Mouse (Mus musculus) hindbrain, embryonic 10.5 days (tissue): ENCODE data around the gene Atm. TPM values are rescaled to one million over a fixed set of nuclear protein-coding genes. Genes with fewer than 3 reads are reported as not detected.

Experiments used
- DNase-seq: peaks from one replicate; pipeline ENCODE4 v3.0.0-alpha.2; 2017; ENCODE audit warnings: low spot score
- H3K27ac ChIP-seq: fragments of 300-500 bp; sonication (generic); 2 replicates; pipeline ENCODE4 v1.5.1; 2016; ENCODE audit warnings: mild to moderate bottlenecking, moderate library complexity
- H3K27me3 ChIP-seq: fragments of 300-500 bp; sonication (generic); 2 replicates; pipeline ENCODE4 v1.6.1; 2016; ENCODE audit warnings: mild to moderate bottlenecking; ENCODE audit not compliant: poor library complexity, insufficient read depth, severe bottlenecking
- H3K36me3 ChIP-seq: fragments of 300-500 bp; sonication (generic); 2 replicates; pipeline ENCODE4 v1.6.1; 2016; ENCODE audit warnings: mild to moderate bottlenecking, moderate library complexity
- H3K4me1 ChIP-seq: fragments of 300-500 bp; sonication (generic); replicated peaks from 2 replicates; pipeline ENCODE4 v1.6.1; 2016; ENCODE audit warnings: mild to moderate bottlenecking
- H3K4me3 ChIP-seq: fragments of 300-500 bp; sonication (generic); 2 replicates; pipeline ENCODE4 v1.5.1; 2016; ENCODE audit warnings: mild to moderate bottlenecking, moderate library complexity
- H3K9me3 ChIP-seq: fragments of 300-500 bp; sonication (generic); 2 replicates; pipeline ENCODE4 v1.6.1; 2016; ENCODE audit warnings: mild to moderate bottlenecking, moderate library complexity
- WGBS: fragments of 180-500 bp; shearing (Covaris S2); methylation state at CpG from one replicate; pipeline ENCODE4 v1.1.7; 2016; 5-methylcytosine and 5-hydroxymethylcytosine counted together
- polyA plus RNA-seq: library from polyadenylated mRNA; unstranded; fragments of >200 nt; fragmentation: Nextera tagmentation; extraction: Ambion mirVana; gene quantifications from 2 replicates; pipeline ENCODE4 v1.2.1, GENCODE M21; 2016

Gene Atm
- polyA plus RNA-seq, 1 experiment from 2014 or later = 12.6 TPM

DNA sequence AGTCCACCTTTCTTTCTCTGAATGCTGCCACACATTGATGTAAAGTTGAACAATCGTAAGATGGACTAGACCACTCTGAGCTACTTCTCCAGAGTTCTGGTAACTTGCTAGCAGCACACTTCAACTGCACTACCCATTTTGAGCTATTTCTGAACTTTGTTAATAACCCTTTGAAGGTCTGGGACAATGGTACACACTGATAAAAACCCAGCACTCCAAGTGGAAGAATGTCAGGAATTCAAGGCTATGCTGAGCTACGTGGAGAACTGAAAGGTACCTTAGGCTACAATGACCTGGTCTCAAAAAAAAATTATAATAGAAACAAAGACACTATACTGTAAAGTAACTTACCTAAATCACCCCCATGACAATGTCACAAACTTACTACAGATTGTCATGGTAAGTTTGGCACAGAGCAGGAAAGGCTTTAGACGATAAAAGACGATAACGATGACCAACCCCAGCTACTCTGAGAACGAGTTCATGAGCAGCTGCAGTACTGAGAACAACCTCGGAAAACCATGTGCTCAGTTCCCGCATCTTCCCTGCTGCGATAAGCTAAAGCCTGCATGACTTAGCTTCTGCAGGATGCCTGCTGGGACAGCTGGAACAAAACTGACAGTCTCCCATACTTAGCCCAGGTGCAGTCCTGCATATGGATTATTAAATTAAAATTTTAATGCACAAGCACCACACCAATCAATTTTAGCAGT, 63.6 kb downstream of the Atm start:
- Histone ChIP-seq H3K27ac (no peak overlapping the region), H3K9me3 (no peaks in the 10 kb centered on the region), H3K36me3 (peaks cover 51% of the 10 kb centered on the region), H3K4me1 (no peaks in the 10 kb centered on the region), H3K27me3 (no peaks in the 10 kb centered on the region), H3K4me3 (no peak overlapping the region)
- WGBS = 89% methylated on average over 9 of the region's 9 CpGs
- DNase-seq = no peak

GRCm38 (mm10) chr9:53452038-53452437, 84.5 kb downstream of the Atm start:
- no peaks in the 10 kb centered on the region for H3K27me3 ChIP-seq
- DNase-seq = no peak
- H3K27ac ChIP-seq = no peak overlapping the region
- 93% methylated on average over 2 of the region's 2 CpGs for WGBS
- no peaks in the 10 kb centered on the region for H3K4me1 ChIP-seq
- H3K36me3 ChIP-seq = peaks cover 90% of the 10 kb centered on the region
- H3K9me3 ChIP-seq = no peaks in the 10 kb centered on the region
- H3K4me3 ChIP-seq = no peak overlapping the region

- no peak for DNase-seq
- no peak overlapping the region for H3K27ac ChIP-seq
- 92% methylated on average over 1 of the region's 1 CpGs for WGBS
- peaks cover 90% of the 10 kb centered on the region for H3K36me3 ChIP-seq
- no peaks in the 10 kb centered on the region for H3K9me3 ChIP-seq
- no peaks in the 10 kb centered on the region for H3K27me3 ChIP-seq
- H3K4me3 ChIP-seq = no peak overlapping the region
- no peaks in the 10 kb centered on the region for H3K4me1 ChIP-seq
These were observed 85.9 kb downstream of the Atm start for GRCm38 (mm10) chr9:53450609-53451008.

DNA sequence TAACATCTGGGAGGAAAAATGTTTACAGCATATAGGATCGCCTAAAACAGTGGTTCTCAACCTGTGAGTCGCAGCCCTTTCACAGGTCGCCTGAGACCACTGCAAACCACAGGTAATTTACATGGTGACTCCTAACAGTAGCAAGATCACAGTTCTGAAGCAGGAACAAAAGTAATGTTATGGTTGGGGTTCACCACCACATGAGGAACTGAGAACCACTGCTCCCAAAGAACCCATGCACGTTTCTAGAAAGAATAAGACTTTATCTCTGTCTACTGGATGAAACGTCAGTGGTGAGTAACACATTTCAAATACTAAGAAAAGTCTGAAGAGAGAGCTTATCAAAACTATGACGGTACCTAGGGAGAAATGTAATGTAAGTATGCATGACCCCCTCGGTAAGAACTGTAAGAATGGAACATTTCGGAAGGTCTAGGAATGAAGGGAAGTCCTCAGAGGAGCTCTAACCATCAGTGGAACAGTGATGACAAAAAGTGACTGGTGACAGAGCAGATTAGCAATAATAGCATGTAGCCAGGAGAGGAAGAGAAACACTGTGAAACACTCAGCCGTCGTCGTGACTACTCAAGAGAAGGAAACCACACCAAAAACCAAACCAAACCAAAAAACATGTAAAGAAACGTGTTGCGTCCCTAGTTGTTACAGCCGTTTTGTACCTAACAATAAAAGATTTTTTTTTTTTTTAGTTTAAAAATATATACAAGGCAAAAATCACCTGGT, 100.5 kb downstream of the Atm start:
- WGBS = 92% methylated on average over 14 of the region's 14 CpGs
- Histone ChIP-seq H3K27ac (no peak overlapping the region), H3K27me3 (no peaks in the 10 kb centered on the region)

DNA sequence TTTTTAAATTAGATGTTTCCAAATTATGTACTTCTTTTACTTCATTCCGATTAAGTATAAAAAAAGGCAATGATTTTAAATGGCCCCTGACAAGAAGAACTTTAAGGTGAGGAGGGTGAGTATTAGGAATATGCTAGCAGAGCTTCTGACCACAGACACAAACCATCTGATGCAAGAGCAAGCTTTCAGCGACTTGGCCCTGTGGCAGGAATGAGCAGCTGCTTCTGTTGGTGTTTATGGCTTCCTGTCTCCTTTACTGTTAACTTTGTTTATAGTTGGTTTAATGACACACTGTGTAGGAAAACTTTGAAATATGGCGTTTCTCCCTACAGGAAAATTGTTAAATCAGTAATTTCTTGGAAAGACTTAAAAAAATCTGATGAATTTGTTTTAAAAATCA, 108.9 kb downstream of the Atm start:
- 85% methylated on average over 3 of the region's 3 CpGs for WGBS
- no peaks in the 10 kb centered on the region for H3K4me1 ChIP-seq
- H3K4me3 ChIP-seq = no peak overlapping the region
- no peak for DNase-seq
- H3K27me3 ChIP-seq = no peaks in the 10 kb centered on the region
- H3K36me3 ChIP-seq = no peaks in the 10 kb centered on the region
- no peaks in the 10 kb centered on the region for H3K9me3 ChIP-seq
- H3K27ac ChIP-seq = no peak overlapping the region

More for the DNA sequence above, 100.5 kb downstream of the Atm start:
- no peak overlapping the region for H3K4me3 ChIP-seq
- H3K9me3 ChIP-seq = no peaks in the 10 kb centered on the region
- H3K36me3 ChIP-seq = peaks cover 28% of the 10 kb centered on the region
- no peaks in the 10 kb centered on the region for H3K4me1 ChIP-seq
- no peak for DNase-seq

DNA sequence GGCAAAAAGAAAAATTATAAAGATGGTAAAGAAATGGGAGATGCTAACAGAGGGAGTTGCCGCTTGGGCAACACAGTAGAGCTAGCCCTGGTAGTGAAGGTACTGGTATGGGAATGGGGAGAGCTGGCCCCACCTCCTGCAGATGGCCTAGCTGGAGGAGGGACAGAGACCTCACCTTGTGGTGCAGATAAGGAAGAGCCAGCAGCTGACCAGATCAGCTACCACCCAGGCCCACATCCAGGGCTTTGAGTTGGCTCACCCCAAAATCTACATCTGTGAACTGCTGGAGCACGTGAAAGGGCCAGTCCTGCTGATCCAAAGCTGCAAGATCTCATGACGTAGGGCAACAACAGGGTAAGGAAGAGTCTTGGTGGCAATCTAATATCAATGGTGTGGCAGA, 109.8 kb downstream of the Atm start:
- Histone ChIP-seq H3K27ac (no peak overlapping the region), H3K4me3 (no peak overlapping the region), H3K36me3 (no peaks in the 10 kb centered on the region), H3K9me3 (no peaks in the 10 kb centered on the region), H3K27me3 (no peaks in the 10 kb centered on the region), H3K4me1 (no peaks in the 10 kb centered on the region)
- no peak for DNase-seq
- WGBS = 88% methylated on average over 3 of the region's 3 CpGs

DNA sequence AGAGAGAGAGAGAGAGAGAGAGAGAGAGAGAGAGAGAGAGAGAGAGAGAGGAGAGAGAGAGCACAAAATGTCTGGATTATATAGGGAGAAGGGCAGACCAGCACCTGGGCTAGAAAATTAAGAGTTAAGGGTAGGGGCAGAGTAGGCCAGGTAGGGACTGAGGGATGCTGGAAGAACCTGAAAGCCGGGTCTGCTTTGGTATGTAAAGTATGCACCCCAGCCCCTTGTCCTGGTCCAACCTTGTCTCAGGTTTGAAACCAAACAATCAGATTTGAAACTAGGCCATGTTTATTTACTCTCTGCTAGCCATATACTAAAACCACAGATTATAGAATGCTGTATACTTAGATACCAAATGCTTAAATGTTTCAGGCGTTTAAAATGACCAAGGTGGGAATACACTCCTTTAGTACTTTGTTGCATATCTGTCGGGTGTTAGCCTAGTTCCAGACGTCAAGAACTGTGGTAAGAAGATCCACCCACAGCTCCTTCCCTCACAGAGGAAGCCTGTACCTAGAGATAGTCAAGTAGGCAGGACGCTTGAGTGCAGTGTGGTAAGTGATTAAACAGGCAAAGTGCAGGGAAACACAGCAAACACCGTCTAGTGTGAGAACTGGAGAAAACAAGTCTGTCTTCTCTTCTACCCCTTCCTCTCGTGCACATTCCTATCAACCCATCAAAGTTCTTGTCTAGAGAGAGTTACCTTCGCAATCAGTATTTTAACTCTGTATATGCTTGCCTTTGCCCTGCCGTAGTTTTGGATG, 114.2 kb downstream of the Atm start:
- peaks cover 5% of the 10 kb centered on the region; the same call in 1 of the 2 replicates for H3K9me3 ChIP-seq
- WGBS = 79% methylated on average over 9 of the region's 9 CpGs

DNA sequence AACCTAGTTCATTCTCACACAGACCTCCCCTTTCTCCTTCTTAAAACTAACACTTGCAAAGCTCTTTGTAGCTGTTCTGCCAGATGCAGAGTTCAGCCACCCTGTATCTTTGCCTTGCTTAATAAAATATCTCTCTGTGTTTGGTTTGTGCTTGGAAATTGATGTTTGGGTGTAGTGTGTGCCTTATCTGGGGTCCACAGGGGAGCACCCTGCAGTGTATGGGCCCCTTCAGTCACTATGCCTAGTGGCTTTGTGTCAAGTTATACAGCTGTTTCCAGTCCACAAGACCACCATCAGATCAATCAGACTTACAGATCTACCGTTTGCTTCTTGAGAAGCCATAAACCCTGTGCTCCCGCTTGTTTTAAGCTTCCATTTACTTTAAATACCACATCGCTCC, 127.1 kb downstream of the Atm start:
- WGBS = 93% methylated on average over 3 of the region's 3 CpGs
- H3K4me1 ChIP-seq = peaks cover 14% of the 10 kb centered on the region
- H3K9me3 ChIP-seq = no peaks in the 10 kb centered on the region

More for the DNA sequence above, 114.2 kb downstream of the Atm start:
- Histone ChIP-seq H3K36me3 (no peaks in the 10 kb centered on the region), H3K4me3 (no peak overlapping the region), H3K27ac (no peak overlapping the region), H3K27me3 (no peaks in the 10 kb centered on the region), H3K4me1 (no peaks in the 10 kb centered on the region)
- no peak for DNase-seq

GRCm38 (mm10) chr9:53408953-53409361, 127.6 kb downstream of the Atm start:
- Histone ChIP-seq H3K27ac (no peak overlapping the region), H3K4me1 (peaks cover 15% of the 10 kb centered on the region), H3K36me3 (no peaks in the 10 kb centered on the region), H3K9me3 (no peaks in the 10 kb centered on the region), H3K4me3 (no peak overlapping the region), H3K27me3 (no peaks in the 10 kb centered on the region)
- no peak for DNase-seq
- WGBS = 83% methylated on average over 2 of the region's 2 CpGs

More for the DNA sequence above, 127.1 kb downstream of the Atm start:
- DNase-seq = no peak
- Histone ChIP-seq H3K27ac (no peak overlapping the region), H3K27me3 (no peaks in the 10 kb centered on the region), H3K4me3 (no peak overlapping the region), H3K36me3 (no peaks in the 10 kb centered on the region)

DNA sequence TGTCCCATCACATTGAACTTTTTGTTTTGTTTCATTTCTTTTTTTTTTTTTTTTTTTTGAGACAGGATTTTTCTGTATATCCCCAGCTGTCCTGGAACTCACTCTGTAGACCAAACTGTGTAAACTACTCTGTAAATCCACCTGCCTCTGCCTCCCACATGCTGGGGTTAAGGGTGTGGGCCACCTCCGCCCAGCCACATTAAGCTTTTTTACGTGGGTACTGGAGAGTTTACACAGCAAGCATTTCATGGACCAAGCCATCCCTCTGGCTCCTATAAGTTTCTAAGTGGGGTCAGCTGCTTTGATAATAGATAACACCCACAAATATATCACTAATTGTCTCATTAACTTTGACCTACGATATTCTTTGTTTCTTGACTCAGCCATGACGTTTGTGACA, 128.0 kb downstream of the Atm start:
- H3K4me3 ChIP-seq = no peak overlapping the region
- H3K27me3 ChIP-seq = no peaks in the 10 kb centered on the region
- H3K36me3 ChIP-seq = no peaks in the 10 kb centered on the region
- no peak for DNase-seq
- H3K27ac ChIP-seq = no peak overlapping the region
- peaks cover 15% of the 10 kb centered on the region for H3K4me1 ChIP-seq
- 88% methylated on average over 4 of the region's 4 CpGs for WGBS
- H3K9me3 ChIP-seq = no peaks in the 10 kb centered on the region

DNA sequence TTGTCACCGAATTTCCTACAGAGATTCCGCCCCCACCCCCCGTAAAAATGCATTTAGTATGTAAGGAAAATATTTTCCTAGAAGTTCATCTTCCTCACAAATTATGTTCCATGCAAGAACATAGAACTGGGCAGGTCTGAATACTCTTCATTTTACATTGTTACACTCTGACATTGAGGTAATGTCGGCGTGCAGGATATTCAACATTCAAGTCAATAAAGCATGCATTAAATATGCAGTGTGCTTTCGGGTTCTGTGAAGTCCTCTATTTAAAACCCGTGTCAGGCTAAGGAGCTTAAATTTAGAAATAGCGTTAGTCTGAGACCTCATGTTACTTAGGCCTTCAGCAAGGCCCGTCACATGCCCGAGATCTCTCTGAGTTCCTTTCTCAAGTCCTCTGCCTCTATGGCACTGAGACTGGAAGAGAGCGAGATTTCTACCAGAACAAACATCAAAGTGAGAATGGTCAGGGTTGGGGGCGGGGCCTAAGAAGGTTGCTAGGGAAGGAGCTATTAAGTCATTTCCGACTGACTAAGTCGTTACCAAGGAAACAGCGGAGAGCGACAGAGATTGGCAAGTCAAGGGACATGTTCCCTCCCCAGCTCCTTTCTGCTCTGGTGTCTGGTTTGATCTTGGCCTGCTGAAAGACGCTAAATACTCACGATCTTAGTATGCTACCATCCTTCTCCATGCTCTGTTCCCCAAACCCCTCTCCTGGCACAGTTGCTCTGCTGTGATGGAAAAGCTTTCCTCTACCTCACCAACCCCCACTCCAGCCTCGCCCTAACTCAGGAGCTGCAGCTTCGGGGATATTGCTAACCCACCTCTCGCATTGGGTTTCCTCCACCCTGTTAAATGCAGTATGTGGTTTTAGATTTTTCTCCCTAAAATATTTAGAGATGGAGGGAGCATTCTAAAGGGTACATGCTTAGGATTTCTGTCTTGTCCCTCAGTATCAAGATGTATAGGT, 131.5 kb downstream of the Atm start:
- peak overlapping the region; percentile 90 for H3K27ac ChIP-seq
- H3K4me3 ChIP-seq = peak overlapping the region; percentile 53
- H3K4me1 ChIP-seq = peaks cover 22% of the 10 kb centered on the region
- peak; percentile 88 for DNase-seq
- WGBS = 28% methylated on average over 21 of the region's 21 CpGs
- H3K9me3 ChIP-seq = no peaks in the 10 kb centered on the region
- H3K36me3 ChIP-seq = no peaks in the 10 kb centered on the region
- no peaks in the 10 kb centered on the region for H3K27me3 ChIP-seq
